Mouse (Mus musculus): ENCODE data around the gene Sacm1l. TPM values are rescaled to one million over a fixed set of nuclear protein-coding genes. Genes with fewer than 3 reads are reported as not detected.

Gene Sacm1l
- polyA plus RNA-seq, 1 experiment from 2014 or later: 43.9 TPM

DNA sequence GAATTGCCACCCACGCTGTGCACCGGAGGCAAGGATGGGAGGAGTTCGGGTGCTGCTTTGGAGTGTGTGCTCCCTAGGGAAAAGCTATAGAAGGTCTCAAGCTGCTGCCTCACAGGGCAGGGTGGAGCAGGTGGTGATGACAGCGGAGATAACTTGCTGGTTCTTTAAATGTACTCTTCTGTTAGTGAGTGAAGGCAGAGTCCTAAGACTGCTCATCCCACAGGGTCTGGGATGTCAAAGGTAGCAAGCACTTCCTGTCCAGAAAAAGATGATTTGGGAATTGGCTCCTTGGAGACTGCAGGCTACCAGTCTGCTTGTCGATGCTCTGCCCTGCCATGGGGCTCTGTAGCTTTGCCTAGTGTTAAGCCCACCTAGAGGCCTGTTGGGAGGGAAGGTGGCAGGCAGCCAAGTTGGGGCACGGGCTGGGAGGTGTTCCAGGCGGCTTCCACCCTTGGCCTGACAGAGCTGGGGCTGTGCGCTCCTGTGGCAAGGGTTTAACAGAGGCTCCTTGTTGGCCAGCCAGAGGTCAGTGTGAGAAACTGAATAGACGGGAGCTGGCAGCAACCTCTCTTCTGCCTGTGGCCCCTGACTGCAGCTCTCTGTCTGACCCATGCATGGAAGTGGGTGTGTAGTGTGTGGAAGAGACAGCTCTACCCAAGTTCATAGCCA, 37.5 kb upstream of the Sacm1l start:
- peak overlapping the region; percentile 40 for H3K4me2 ChIP-seq
- H3K27ac ChIP-seq: peak overlapping the region; percentile 83
- peak; percentile 85 for ATAC-seq (replicated peaks; ENCODE audit: insufficient number of reproducible peaks, insufficient read depth, low FRiP score, low read depth)
- H3K9ac ChIP-seq: no peak overlapping the region
- peaks cover 67% of the 10 kb centered on the region for H3K4me1 ChIP-seq (replicated peaks)
- H3K36me3 ChIP-seq: peaks cover 3% of the 10 kb centered on the region; the same call in 1 of the 2 replicates
- H3K4me3 ChIP-seq: peak overlapping the region; percentile 2; the same call in 1 of the 2 replicates
- H3K27me3 ChIP-seq: no peaks in the 10 kb centered on the region
- no peaks in the 10 kb centered on the region for H3K9me3 ChIP-seq (replicated peaks)
- 34% methylated on average over 9 of the region's 9 CpGs for WGBS

DNA sequence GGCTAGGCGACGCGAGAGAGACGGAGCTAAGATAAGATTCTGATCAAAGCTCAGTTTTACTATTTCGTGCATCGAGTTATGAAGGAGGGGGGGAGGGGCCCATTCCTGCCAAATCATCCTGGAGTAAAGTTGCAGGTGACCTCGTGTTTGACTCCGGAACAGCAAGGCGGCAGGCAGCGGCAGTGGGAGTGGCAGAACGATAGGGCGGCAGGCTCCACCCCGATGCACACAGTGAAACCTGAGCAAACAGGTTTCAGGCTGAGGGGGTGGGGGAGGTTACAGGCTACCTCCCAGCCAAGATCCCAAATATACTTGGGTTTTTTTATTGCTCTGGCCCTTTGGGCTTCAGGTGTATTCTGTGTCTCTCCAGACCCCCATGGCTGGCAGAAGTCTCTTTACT, 32.9 kb upstream of the Sacm1l start:
- H3K36me3 ChIP-seq: peaks cover 11% of the 10 kb centered on the region
- H3K9ac ChIP-seq: no peak overlapping the region
- H3K4me3 ChIP-seq: peak overlapping the region; percentile 17; the same call in 1 of the 2 replicates
- 16% methylated on average over 13 of the region's 13 CpGs for WGBS
- no peak for ATAC-seq (replicated peaks; ENCODE audit: insufficient number of reproducible peaks, insufficient read depth, low FRiP score, low read depth)
- no peaks in the 10 kb centered on the region for H3K27me3 ChIP-seq
- peaks cover 40% of the 10 kb centered on the region for H3K4me1 ChIP-seq (replicated peaks)
- H3K9me3 ChIP-seq (replicated peaks): no peaks in the 10 kb centered on the region
- peak overlapping the region; percentile 53 for H3K4me2 ChIP-seq
- no peak overlapping the region for H3K27ac ChIP-seq

DNA sequence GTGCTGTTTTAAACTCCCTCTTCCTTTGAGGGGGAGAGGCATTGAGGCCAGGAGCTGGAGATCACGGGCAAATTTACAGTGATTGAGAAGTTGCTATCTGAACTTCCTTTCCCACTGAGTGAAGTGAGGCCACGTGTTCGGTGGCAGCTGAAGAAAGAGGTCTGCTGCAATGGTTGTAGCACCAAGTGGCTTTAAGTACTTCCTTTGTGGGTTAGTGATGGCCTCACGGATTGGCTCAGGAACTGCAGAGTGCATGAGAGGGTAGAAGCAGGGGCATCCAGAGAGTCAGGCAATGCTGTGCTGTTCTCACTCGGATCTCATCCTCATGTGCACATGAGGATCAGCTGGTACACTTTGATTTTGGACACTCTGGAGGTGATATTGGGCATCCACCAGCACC, 31.7 kb upstream of the Sacm1l start:
- no peak for ATAC-seq (replicated peaks; ENCODE audit: insufficient number of reproducible peaks, insufficient read depth, low FRiP score, low read depth)
- WGBS: 38% methylated on average over 5 of the region's 5 CpGs

DNA sequence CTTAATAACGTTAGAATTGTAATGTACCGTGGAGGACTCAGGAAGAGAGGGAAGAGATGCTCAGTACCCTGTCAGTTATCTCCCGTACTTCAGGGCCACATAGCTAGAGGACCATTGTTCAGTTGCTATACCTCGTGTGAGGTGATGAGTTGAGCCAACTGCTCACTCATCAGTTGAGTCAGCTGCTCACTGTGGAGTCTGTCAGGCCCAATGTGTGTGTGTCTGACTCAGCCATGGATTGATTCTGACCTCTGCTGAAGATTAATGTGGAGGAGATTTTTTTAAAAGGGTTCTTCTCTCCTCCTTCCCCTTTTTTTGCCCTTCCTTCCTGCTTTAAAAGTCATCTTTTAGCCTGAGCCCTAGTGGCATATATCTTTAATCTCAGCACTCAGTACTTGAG, 29.1 kb upstream of the Sacm1l start:
- peaks cover 21% of the 10 kb centered on the region for H3K36me3 ChIP-seq
- peaks cover 36% of the 10 kb centered on the region for H3K4me1 ChIP-seq (replicated peaks)
- no peak overlapping the region for H3K4me2 ChIP-seq
- WGBS: 57% methylated on average over 4 of the region's 4 CpGs
- no peak overlapping the region for H3K4me3 ChIP-seq
- H3K9ac ChIP-seq: no peak overlapping the region
- H3K27ac ChIP-seq: no peak overlapping the region
- no peak for ATAC-seq (replicated peaks; ENCODE audit: insufficient number of reproducible peaks, insufficient read depth, low FRiP score, low read depth)
- no peaks in the 10 kb centered on the region for H3K9me3 ChIP-seq (replicated peaks)
- H3K27me3 ChIP-seq: no peaks in the 10 kb centered on the region

More for the DNA sequence above, 31.7 kb upstream of the Sacm1l start:
- Histone ChIP-seq H3K4me3 (no peak overlapping the region), H3K27ac (no peak overlapping the region), H3K27me3 (no peaks in the 10 kb centered on the region), H3K4me2 (no peak overlapping the region), H3K9ac (no peak overlapping the region), H3K4me1 (replicated peaks) (peaks cover 29% of the 10 kb centered on the region), H3K9me3 (replicated peaks) (no peaks in the 10 kb centered on the region), H3K36me3 (peaks cover 17% of the 10 kb centered on the region)

DNA sequence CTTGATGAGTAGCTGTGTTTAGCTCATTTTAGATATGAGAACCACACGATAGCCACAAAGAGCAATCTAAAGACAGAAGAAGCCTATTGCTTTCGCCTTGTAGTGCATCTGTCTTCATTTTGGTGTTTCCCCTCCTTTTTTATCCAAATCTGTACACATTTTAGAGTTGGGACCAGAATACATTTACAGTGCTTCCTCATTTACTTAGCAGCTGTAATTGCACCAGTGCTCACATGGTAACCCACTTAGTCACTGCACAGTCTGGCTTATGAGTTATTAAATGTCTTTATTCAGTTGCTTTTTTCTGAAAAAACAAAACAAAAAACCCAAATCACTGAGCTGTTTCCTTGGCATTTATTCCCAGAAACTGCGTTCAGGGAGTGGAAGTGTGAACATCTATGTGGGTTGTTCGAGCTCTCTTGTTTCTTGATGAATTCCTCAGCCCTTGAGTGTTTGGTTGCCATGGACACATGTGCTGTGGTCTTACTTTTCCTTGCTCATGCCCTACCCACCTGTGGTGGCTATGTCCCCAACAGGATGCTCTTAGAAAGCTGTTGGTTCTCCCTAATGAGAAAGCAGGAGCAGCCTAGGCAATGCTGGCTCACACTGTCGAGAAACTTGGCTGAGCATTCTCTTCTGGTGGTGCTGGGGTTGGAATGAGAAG, 26.3 kb upstream of the Sacm1l start:
- no peaks in the 10 kb centered on the region for H3K27me3 ChIP-seq
- H3K36me3 ChIP-seq: peaks cover 21% of the 10 kb centered on the region
- H3K9me3 ChIP-seq (replicated peaks): no peaks in the 10 kb centered on the region
- WGBS: 69% methylated on average over 5 of the region's 5 CpGs
- no peak overlapping the region for H3K9ac ChIP-seq
- no peak overlapping the region for H3K27ac ChIP-seq
- peaks cover 29% of the 10 kb centered on the region for H3K4me1 ChIP-seq (replicated peaks)
- H3K4me3 ChIP-seq: no peak overlapping the region
- no peak for ATAC-seq (replicated peaks; ENCODE audit: insufficient number of reproducible peaks, insufficient read depth, low FRiP score, low read depth)
- H3K4me2 ChIP-seq: no peak overlapping the region

DNA sequence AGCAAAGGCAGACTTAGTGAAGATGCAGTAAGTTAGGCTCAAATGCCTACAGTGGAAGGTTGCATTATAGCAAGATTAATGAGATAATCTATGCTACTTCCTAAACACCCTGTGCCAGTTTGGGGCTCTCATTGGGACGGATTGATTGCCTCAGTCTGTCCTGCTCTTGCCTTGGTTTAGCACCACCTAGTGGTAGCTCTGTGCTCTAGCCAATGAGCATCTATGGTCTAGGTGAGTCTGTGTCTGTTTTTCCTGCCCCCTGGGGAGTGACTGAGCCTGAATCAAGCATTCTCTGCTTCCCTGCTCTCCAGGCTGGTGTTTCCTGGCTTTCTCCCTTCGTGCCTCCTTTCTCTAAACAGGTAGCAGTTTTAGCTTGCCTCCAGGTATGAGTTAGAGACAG, 25.2 kb upstream of the Sacm1l start:
- no peaks in the 10 kb centered on the region for H3K27me3 ChIP-seq
- no peak overlapping the region for H3K27ac ChIP-seq
- no peak overlapping the region for H3K4me3 ChIP-seq
- peaks cover 29% of the 10 kb centered on the region for H3K4me1 ChIP-seq (replicated peaks)
- peaks cover 21% of the 10 kb centered on the region for H3K36me3 ChIP-seq
- H3K4me2 ChIP-seq: no peak overlapping the region
- no peak overlapping the region for H3K9ac ChIP-seq
- H3K9me3 ChIP-seq (replicated peaks): no peaks in the 10 kb centered on the region
- 19% methylated on average over 2 of the region's 2 CpGs for WGBS
- ATAC-seq (replicated peaks; ENCODE audit: insufficient number of reproducible peaks, insufficient read depth, low FRiP score, low read depth): no peak

DNA sequence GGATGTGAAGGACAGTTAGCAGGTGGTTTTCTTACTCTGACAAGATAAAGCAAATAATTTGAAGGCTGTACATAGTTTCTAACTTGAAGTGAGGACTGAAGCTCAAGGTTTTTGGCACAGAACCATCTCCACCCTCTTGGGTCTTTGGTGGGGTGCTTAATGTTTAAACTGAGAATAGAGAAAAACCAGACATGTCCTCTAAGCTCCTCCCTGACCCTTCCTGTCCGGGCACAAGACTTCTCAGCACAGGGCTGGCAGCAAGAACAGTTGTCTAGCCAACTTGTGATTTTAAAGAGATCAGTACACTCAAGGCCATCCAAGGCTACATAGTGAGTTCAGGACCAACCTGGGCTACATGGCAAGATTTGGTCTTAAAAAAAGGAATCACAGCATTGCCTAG, 24.0 kb upstream of the Sacm1l start:
- Histone ChIP-seq H3K27me3 (no peaks in the 10 kb centered on the region), H3K9me3 (replicated peaks) (no peaks in the 10 kb centered on the region), H3K9ac (no peak overlapping the region), H3K36me3 (peaks cover 19% of the 10 kb centered on the region; the same call in 1 of the 2 replicates), H3K4me1 (replicated peaks) (peaks cover 35% of the 10 kb centered on the region), H3K4me2 (no peak overlapping the region), H3K27ac (peak overlapping the region; percentile 58), H3K4me3 (no peak overlapping the region)
- 15% methylated on average over 1 of the region's 1 CpGs for WGBS
- ATAC-seq (replicated peaks; ENCODE audit: insufficient number of reproducible peaks, insufficient read depth, low FRiP score, low read depth): peak; percentile 48; the same call in 1 of the 2 replicates

DNA sequence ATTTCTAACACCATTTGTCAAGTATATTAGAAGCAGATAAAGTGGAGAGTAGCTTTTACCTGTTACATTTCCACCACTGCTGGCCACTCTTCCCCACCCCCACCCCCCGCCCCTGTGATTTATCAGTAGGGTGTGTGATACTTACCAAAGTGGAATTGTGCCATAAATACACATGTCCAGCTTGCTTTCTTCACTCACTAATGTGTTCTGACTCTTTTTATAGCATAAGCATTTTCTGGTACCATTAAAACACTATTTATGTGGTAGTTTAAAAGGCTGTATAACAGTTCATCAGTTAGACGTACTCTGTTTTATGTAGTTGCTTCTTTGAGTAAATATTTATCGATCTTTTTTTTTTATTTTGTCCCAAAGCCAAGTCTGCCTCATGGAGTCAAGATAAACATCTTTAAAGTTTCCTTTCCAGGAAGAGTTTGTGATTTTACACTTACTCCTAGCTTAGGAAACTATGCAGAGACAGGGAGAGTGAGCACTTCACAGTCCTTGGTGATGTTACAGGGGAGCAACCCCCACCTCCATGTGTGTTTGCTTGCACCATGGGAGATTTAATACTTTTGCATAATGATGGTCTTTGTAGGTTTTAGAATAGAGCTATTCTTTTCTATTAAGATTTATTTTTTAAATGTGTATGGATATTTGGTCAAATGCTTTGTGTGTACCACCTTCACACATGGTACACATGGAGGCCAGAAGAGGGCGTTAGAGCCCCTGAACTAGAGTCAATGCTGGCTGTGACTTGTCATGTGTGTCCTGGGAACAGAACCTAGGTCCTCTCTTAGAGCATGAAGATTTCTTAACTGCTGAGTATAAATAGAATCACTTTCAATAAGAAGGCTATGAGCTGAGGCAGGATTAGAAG, 23.1 kb upstream of the Sacm1l start:
- peaks cover 24% of the 10 kb centered on the region for H3K36me3 ChIP-seq
- peak overlapping the region; percentile 68 for H3K27ac ChIP-seq
- H3K4me1 ChIP-seq (replicated peaks): peaks cover 35% of the 10 kb centered on the region
- H3K4me3 ChIP-seq: no peak overlapping the region
- no peak overlapping the region; the same call in 1 of the 2 replicates for H3K9ac ChIP-seq
- 42% methylated on average over 4 of the region's 4 CpGs for WGBS
- H3K4me2 ChIP-seq: 0 out of 2 replicates have a peak overlapping the region, but pooled peaks have one; percentile 19
- ATAC-seq (replicated peaks; ENCODE audit: insufficient number of reproducible peaks, insufficient read depth, low FRiP score, low read depth): no peak; the same call in 1 of the 2 replicates
- no peaks in the 10 kb centered on the region for H3K27me3 ChIP-seq
- no peaks in the 10 kb centered on the region for H3K9me3 ChIP-seq (replicated peaks)

DNA sequence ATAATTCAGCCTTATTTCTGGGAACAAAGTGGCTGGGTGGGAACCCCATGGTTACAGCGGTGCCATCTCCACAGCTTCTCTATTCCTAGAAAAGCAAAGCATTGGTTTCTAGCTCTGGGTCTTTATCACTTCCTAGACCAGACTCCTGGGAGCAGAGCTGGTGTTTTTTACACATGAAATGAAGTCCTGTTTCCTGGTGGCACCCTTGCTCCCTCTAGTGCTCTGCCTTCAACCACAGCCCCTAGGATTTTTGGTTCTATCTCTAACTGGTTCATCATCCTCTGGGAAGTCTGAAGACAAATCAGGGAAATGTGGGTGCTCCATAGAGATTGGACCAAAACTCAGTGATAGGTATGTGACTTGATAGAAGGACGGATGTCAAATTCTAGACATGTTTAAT, 22.2 kb upstream of the Sacm1l start:
- peaks cover 30% of the 10 kb centered on the region for H3K36me3 ChIP-seq
- no peak overlapping the region for H3K4me3 ChIP-seq
- H3K9me3 ChIP-seq (replicated peaks): no peaks in the 10 kb centered on the region
- ATAC-seq (replicated peaks; ENCODE audit: insufficient number of reproducible peaks, insufficient read depth, low FRiP score, low read depth): no peak
- no peak overlapping the region for H3K9ac ChIP-seq
- peak overlapping the region; percentile 68 for H3K27ac ChIP-seq
- peaks cover 35% of the 10 kb centered on the region for H3K4me1 ChIP-seq (replicated peaks)
- H3K4me2 ChIP-seq: no peak overlapping the region
- 73% methylated on average over 2 of the region's 2 CpGs for WGBS
- no peaks in the 10 kb centered on the region for H3K27me3 ChIP-seq

DNA sequence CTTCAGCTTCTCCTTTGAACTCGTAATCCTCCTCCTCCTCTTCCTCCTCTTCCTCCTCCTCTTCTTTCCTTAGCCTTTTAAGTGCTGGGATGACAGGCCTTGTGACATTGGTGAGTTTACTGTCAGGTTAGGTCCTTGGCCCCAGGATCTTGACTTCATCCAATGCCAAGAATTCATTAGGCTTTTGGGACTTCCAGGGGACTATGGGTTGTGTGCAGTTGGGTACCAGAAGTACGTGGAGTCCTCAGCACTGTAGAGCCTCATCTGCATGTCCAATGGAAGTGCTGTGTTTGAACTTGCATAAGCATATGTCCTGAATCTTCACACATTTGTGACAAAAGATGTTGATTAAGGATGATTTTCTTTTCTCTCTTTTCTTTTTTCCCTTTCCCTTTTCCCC, 20.6 kb upstream of the Sacm1l start:
- no peaks in the 10 kb centered on the region for H3K9me3 ChIP-seq (replicated peaks)
- peaks cover 32% of the 10 kb centered on the region for H3K36me3 ChIP-seq
- no peak for ATAC-seq (replicated peaks; ENCODE audit: insufficient number of reproducible peaks, insufficient read depth, low FRiP score, low read depth)
- no peak overlapping the region for H3K9ac ChIP-seq
- H3K27ac ChIP-seq: no peak overlapping the region
- no peaks in the 10 kb centered on the region for H3K27me3 ChIP-seq
- H3K4me2 ChIP-seq: no peak overlapping the region
- no peak overlapping the region for H3K4me3 ChIP-seq
- H3K4me1 ChIP-seq (replicated peaks): peaks cover 35% of the 10 kb centered on the region
- WGBS: 87% methylated on average over 2 of the region's 2 CpGs
